Mouse (Mus musculus) neural tube, embryonic 14.5 days (tissue): Measurements from ENCODE around the gene Ddc. TPM values are rescaled to one million over a fixed set of nuclear protein-coding genes. Genes with fewer than 3 reads are reported as not detected.

Experiments
- ATAC-seq: fragments of 200-750 bp; cut with Nextera tagmentation; 2 replicates; pipeline ENCODE4 v1.8.0; 2017; ENCODE audit warnings: low read depth, mild to moderate bottlenecking, moderate TSS enrichment, moderate library complexity
- H3K27ac ChIP-seq: fragments of 300-500 bp; sonication (generic); 2 replicates; pipeline ENCODE4 v1.5.1; 2014; ENCODE audit warnings: low read depth, mild to moderate bottlenecking, control low read depth, low read length, moderate library complexity, mixed read lengths
- H3K27me3 ChIP-seq: fragments of 300-500 bp; sonication (generic); 2 replicates; pipeline ENCODE4 v1.6.1; 2014; ENCODE audit warnings: low read length; ENCODE audit not compliant: control insufficient read depth, insufficient read depth
- H3K36me3 ChIP-seq: fragments of 300-500 bp; sonication (generic); 2 replicates; pipeline ENCODE4 v1.6.1; 2014; ENCODE audit warnings: low read length, mixed read lengths; ENCODE audit not compliant: control insufficient read depth, insufficient read depth
- H3K4me1 ChIP-seq: fragments of 300-500 bp; sonication (generic); 2 replicates; pipeline ENCODE4 v1.6.1; 2014; ENCODE audit warnings: low read length; ENCODE audit not compliant: control insufficient read depth, insufficient read depth
- H3K4me2 ChIP-seq: fragments of 300-500 bp; sonication (generic); 2 replicates; pipeline ENCODE4 v1.6.1; 2014; ENCODE audit warnings: mild to moderate bottlenecking, low read depth, low read length, control low read depth
- H3K4me3 ChIP-seq: fragments of 300-500 bp; sonication (generic); 2 replicates; pipeline ENCODE4 v1.5.1; 2014; ENCODE audit warnings: low read depth, low read length, control low read depth, mixed read lengths
- H3K9ac ChIP-seq: fragments of 300-500 bp; sonication (generic); replicated peaks from 2 replicates; pipeline ENCODE4 v1.6.1; 2014; ENCODE audit warnings: low read depth, mild to moderate bottlenecking, control low read depth, low read length, mixed read lengths
- H3K9me3 ChIP-seq: fragments of 300-500 bp; sonication (generic); 2 replicates; pipeline ENCODE4 v1.6.1; 2016; ENCODE audit warnings: low read length; ENCODE audit not compliant: control insufficient read depth
- WGBS: fragments of 180-500 bp; shearing (Covaris S2); extraction: QIAGEN DNeasy Blood & Tissue Kit; methylation state at CpG from one replicate; pipeline ENCODE4 v1.1.7; 2014; 5-methylcytosine and 5-hydroxymethylcytosine counted together
- polyA plus RNA-seq: library from polyadenylated mRNA; unstranded; fragments of >200 nt; fragmentation: Nextera tagmentation; extraction: Ambion mirVana; gene quantifications from 2 replicates; pipeline ENCODE4 v1.2.1, GENCODE M21; 2014

Ddc gene
- polyA plus RNA-seq, 1 experiment from 2014 or later: 2.7 TPM

DNA sequence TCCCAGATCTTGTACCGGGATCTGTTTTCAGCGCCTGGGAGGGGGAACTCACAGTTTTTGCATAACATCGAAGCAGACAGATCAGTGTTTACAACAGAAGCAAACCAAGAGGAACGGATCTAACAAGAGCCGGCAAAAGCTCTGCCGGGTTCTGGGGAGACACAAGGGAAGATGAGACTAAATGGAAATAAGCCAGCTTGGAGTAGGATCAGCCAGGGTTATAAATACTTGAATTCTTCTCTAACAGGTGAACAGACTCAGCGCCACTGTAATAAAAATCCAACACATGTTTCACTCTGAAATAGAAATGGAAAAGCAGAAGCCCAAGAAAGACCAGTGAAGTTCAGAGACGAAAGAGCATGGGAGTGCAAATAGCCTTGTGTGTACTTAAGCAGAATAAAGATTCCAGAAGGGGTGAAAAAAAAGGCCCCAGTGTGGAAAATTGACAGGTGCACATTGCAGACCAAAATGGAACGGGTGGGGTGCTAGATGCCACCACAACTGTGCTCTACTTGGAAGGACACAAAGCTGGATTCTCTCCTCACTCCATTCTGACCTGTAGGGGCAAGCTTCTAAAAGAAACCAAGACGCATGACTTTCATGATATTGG is 4.8 kb downstream of the Ddc start:
- WGBS: 70% methylated on average over 10 of the region's 10 CpGs
- Histone ChIP-seq H3K27me3 (no peaks in the 10 kb centered on the region), H3K27ac (no peak overlapping the region), H3K9me3 (no peaks in the 10 kb centered on the region), H3K4me1 (no peaks in the 10 kb centered on the region), H3K4me3 (no peak overlapping the region), H3K4me2 (no peak overlapping the region), H3K9ac (no peak overlapping the region), H3K36me3 (no peaks in the 10 kb centered on the region)
- ATAC-seq: no peak

DNA sequence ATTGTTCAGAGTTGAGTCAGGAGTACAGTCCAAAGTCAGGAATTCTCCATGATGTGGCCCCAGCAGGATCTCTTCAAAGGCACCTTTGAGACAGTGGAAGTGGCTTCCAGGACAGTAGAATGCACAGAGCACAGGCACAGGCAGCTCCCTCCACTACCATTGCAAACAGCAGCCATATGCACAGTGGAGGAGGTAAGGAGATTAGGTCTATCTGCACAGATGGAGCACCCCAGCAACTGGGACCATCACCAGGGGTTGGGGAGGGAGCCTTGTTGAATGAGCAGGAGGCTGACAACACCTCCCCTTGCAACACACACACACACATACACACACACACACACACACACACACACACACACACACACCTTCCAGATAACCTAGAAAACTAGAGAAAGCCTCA is 6.1 kb downstream of the Ddc start:
- ATAC-seq: no peak

DNA sequence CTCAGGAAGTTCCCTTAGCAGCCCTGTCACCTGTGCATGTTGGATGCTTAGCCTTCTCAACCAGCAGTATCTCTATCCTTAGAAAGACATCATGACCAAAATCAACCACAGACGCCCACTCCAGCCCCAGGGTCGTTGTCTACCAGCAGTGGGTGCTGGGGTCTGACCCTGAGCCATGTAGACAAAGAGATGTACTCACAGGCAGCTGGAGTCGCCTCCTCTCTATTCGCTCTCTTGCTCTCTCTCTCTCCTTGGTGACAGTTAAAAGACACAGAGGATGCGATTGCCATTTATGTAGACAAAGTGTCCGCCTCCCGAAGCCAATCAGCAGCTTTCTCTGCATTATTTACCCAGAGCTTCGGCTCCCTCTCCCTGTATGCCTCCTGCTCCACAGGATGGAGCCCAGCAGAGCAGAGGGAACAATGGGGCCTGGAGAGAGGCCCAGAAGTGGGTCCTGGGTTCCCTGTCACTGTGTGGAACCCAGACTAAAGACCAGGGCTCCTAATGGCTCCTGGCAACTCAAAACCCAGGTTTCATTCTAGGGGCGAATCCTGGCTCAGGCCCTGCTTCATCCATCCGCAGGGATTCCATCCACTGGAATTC is 7.7 kb downstream of the Ddc start:
- no peak overlapping the region for H3K4me3 ChIP-seq
- no peak for ATAC-seq
- H3K4me2 ChIP-seq: no peak overlapping the region
- no peak overlapping the region for H3K9ac ChIP-seq
- no peaks in the 10 kb centered on the region for H3K36me3 ChIP-seq
- WGBS: 44% methylated on average over 10 of the region's 10 CpGs
- no peaks in the 10 kb centered on the region for H3K4me1 ChIP-seq
- 0 out of 2 replicates have a peak overlapping the region, but pooled peaks have one; percentile 0 for H3K27ac ChIP-seq
- H3K9me3 ChIP-seq: no peaks in the 10 kb centered on the region
- no peaks in the 10 kb centered on the region for H3K27me3 ChIP-seq

More for the DNA sequence above, 6.1 kb downstream of the Ddc start:
- Histone ChIP-seq H3K27me3 (no peaks in the 10 kb centered on the region), H3K9ac (no peak overlapping the region), H3K4me3 (no peak overlapping the region), H3K4me2 (no peak overlapping the region), H3K4me1 (no peaks in the 10 kb centered on the region), H3K27ac (no peak overlapping the region), H3K9me3 (no peaks in the 10 kb centered on the region), H3K36me3 (no peaks in the 10 kb centered on the region)

DNA sequence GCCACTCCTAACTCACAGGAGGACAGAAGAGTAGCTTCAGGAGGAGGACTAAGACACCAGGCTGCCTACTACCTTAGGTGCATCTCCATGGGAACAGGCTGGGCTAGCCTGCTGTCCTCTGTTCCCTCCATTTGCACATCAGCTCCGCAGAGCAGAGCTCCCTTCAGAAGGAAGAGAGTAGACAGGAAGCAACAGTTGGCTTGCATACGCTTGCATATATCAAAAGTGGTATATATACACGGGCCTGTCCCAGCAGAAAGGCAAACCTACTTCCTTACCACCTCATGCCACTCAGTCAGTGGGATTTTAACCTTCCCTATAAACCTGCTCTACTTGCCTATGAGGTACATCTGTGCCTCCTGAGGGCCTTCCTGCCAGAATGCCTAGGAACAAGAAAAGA is 9.2 kb downstream of the Ddc start:
- Histone ChIP-seq H3K4me2 (no peak overlapping the region), H3K27me3 (no peaks in the 10 kb centered on the region), H3K4me3 (no peak overlapping the region), H3K36me3 (no peaks in the 10 kb centered on the region), H3K4me1 (no peaks in the 10 kb centered on the region), H3K27ac (no peak overlapping the region), H3K9me3 (no peaks in the 10 kb centered on the region), H3K9ac (no peak overlapping the region)
- ATAC-seq: no peak
- WGBS: 86% methylated on average over 3 of the region's 3 CpGs

DNA sequence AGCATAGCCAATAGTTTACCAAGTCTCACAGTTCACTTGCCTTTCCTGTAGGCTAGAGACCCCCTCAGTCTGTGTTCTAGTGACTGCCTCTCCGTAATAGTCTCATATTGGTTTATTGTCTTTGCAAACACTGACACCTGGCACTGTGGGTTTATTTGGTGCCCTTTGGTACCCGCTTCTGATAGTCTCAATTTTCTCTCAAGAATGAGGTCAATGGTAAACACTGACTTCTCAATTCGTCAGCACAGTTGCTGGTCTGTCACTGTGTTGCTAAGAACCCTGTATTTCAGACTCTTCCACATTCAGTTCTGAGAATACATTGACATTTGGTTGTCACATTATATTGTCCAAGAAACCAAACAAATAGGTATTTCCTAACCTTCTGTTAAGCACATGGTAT is 9.9 kb downstream of the Ddc start:
- H3K4me3 ChIP-seq: no peak overlapping the region
- 75% methylated on average over 3 of the region's 3 CpGs for WGBS
- no peaks in the 10 kb centered on the region for H3K9me3 ChIP-seq
- no peak overlapping the region for H3K4me2 ChIP-seq
- H3K9ac ChIP-seq: no peak overlapping the region
- ATAC-seq: no peak
- H3K36me3 ChIP-seq: no peaks in the 10 kb centered on the region
- H3K27me3 ChIP-seq: no peaks in the 10 kb centered on the region
- no peaks in the 10 kb centered on the region for H3K4me1 ChIP-seq
- H3K27ac ChIP-seq: no peak overlapping the region

DNA sequence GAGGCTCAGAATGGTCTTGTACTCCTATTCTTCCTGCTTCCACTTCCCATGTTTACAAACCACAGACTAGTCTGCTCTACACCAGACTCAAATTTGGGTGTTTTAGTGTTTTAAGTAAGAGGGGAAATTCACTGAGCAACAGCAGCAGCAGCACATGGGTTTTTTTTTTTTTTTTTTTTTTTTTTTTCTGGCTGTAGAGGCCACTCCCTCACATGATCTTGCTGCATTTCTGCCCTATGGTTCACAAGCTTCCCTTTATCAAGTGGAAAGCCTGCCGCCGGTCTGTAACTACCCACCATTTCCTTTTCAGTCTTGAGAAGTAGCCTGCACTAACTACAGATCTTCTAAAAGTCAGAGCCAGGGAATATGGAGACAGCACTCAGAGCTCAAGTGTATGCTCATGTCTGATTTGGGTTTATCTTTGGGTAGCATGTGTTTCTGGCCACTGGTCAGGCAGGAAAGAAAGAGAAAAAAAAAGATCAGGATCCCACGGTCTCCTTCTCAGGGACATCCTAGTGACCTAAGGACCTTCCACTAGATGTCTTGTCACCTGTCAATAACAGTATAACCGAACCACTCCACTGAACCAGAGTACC is 11.4 kb downstream of the Ddc start:
- 63% methylated on average over 4 of the region's 4 CpGs for WGBS
- Histone ChIP-seq H3K9ac (no peak overlapping the region), H3K4me1 (no peaks in the 10 kb centered on the region), H3K27me3 (no peaks in the 10 kb centered on the region), H3K4me3 (no peak overlapping the region), H3K27ac (no peak overlapping the region), H3K36me3 (no peaks in the 10 kb centered on the region), H3K9me3 (no peaks in the 10 kb centered on the region), H3K4me2 (no peak overlapping the region)
- ATAC-seq: no peak

DNA sequence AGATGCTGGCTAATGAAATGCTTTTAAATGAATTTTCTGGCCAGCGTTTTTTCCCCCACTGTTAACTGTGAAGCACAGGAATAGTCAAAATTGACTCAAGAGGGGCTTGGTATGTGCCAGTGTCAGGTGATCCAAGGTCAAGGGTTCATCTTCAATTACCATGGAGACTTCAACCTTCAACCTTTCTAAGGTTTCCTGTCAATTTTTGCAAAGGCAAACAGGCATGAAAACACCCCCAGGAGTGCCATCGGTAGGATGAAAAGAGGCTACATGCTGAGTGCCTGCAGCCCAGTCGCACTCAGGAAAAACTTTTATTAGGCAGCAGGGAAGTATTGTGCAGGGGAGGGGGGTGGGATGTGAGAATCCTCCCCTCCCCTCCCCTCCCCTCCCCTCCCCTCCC is 12.0 kb downstream of the Ddc start:
- ATAC-seq: no peak
- WGBS: 10% methylated on average over 3 of the region's 3 CpGs
- Histone ChIP-seq H3K27me3 (no peaks in the 10 kb centered on the region), H3K4me3 (no peak overlapping the region), H3K9ac (no peak overlapping the region), H3K4me2 (no peak overlapping the region), H3K4me1 (no peaks in the 10 kb centered on the region), H3K36me3 (no peaks in the 10 kb centered on the region), H3K9me3 (no peaks in the 10 kb centered on the region), H3K27ac (no peak overlapping the region)

DNA sequence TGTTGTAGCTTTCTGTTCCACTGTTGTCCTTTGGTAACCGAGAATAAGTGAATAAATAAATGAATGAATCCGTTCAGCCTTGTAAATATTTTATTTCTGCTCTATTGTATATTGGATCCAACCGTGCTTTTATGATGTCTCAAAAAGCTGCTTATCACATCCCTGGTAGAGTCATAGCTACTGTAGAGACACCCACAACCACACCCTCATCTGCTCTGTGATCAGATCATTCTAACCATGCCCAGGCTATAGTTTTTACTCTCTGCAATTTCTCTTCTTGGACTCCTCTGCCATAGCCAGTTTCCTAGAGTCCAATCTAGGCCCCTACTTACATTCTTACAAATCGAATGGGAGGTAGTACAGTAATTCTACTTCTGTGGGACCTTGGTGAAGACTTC is 12.7 kb downstream of the Ddc start:
- Histone ChIP-seq H3K4me1 (no peaks in the 10 kb centered on the region), H3K36me3 (no peaks in the 10 kb centered on the region), H3K4me3 (no peak overlapping the region), H3K9ac (no peak overlapping the region), H3K27ac (no peak overlapping the region), H3K4me2 (no peak overlapping the region), H3K9me3 (no peaks in the 10 kb centered on the region), H3K27me3 (no peaks in the 10 kb centered on the region)
- WGBS: 67% methylated on average over 4 of the region's 4 CpGs
- ATAC-seq: no peak

DNA sequence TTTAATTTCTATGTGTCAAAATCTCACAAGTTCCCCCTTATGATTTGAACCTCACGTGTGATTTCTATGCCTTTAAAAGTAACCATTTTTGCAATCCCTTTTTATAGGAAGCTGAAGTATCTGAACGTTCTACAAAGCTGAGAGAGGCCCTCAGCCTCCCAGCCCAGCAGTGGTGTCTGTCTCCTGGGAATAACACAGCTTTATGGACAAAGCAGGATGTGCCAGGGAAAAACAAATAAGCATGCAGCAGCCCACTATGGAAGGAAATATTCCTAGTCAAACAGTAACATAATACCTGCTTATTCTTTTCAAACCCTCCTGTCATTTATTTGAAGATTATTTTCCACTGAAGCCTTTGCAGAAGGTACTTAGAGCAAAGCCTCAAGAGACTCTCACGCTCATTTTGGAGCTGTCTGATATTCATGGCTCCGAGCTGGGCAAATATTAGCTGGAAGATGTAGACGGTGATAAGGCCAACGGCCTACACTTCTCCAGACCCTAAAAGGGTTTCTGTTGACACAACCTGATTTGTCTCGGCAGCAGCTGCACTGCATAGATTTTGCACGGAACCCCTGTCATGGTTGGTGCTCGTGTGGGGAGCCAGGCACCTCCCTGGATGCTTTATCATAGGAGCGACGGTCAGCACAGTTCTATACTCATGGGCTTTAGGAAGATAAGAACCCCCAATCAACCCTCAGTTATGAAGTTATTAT is 13.3 kb downstream of the Ddc start:
- no peak for ATAC-seq
- Histone ChIP-seq H3K27ac (no peak overlapping the region), H3K4me2 (no peak overlapping the region)

More for the DNA sequence above, 13.3 kb downstream of the Ddc start:
- H3K4me3 ChIP-seq: no peak overlapping the region
- 38% methylated on average over 11 of the region's 11 CpGs for WGBS
- no peaks in the 10 kb centered on the region for H3K4me1 ChIP-seq
- H3K36me3 ChIP-seq: no peaks in the 10 kb centered on the region
- H3K27me3 ChIP-seq: no peaks in the 10 kb centered on the region
- no peak overlapping the region for H3K9ac ChIP-seq
- no peaks in the 10 kb centered on the region for H3K9me3 ChIP-seq
